Mouse (Mus musculus) kidney, embryonic 14.5 days (tissue): ENCODE results near the gene Vtcn1. TPM values are rescaled to one million over a fixed set of nuclear protein-coding genes. Genes with fewer than 3 reads are reported as not detected.

Experiments
- ATAC-seq: fragments of 200-750 bp; cut with Nextera tagmentation; 2 replicates; pipeline ENCODE4 v1.8.0; 2017; ENCODE audit warnings: moderate number of reproducible peaks, mild to moderate bottlenecking, moderate TSS enrichment, moderate library complexity; ENCODE audit not compliant: low FRiP score, low TSS enrichment
- H3K27ac ChIP-seq: fragments of 300-500 bp; sonication (generic); 2 replicates; pipeline ENCODE4 v1.5.1; 2014; ENCODE audit warnings: low read depth, mild to moderate bottlenecking, low read length, moderate library complexity, mixed read lengths
- H3K27me3 ChIP-seq: fragments of 300-500 bp; sonication (generic); 2 replicates; pipeline ENCODE4 v1.6.1; 2014; ENCODE audit warnings: mild to moderate bottlenecking, low read length; ENCODE audit not compliant: control insufficient read depth, insufficient read depth
- H3K36me3 ChIP-seq: fragments of 300-500 bp; sonication (generic); 2 replicates; pipeline ENCODE4 v1.6.1; 2014; ENCODE audit warnings: low read length, mixed read lengths; ENCODE audit not compliant: control insufficient read depth, insufficient read depth
- H3K4me1 ChIP-seq: fragments of 300-500 bp; sonication (generic); 2 replicates; pipeline ENCODE4 v1.6.1; 2014; ENCODE audit warnings: low read length, mixed read lengths; ENCODE audit not compliant: control insufficient read depth, insufficient read depth
- H3K4me2 ChIP-seq: fragments of 300-500 bp; sonication (generic); replicated peaks from 2 replicates; pipeline ENCODE4 v1.6.1; 2014; ENCODE audit warnings: low read depth, mild to moderate bottlenecking, low read length
- H3K4me3 ChIP-seq: fragments of 300-500 bp; sonication (generic); 2 replicates; pipeline ENCODE4 v1.5.1; 2014; ENCODE audit warnings: mild to moderate bottlenecking, low read length
- H3K9ac ChIP-seq: fragments of 300-500 bp; sonication (generic); 2 replicates; pipeline ENCODE4 v1.6.1; 2014; ENCODE audit warnings: low read depth, mild to moderate bottlenecking, low read length, moderate library complexity
- H3K9me3 ChIP-seq: fragments of 300-500 bp; sonication (generic); 2 replicates; pipeline ENCODE4 v1.6.1; 2016; ENCODE audit warnings: low read length; ENCODE audit not compliant: control insufficient read depth
- WGBS: fragments of 180-500 bp; shearing (Covaris S2); extraction: QIAGEN DNeasy Blood & Tissue Kit; methylation state at CpG from one replicate; pipeline ENCODE4 v1.1.7; 2014; 5-methylcytosine and 5-hydroxymethylcytosine counted together
- polyA plus RNA-seq: library from polyadenylated mRNA; unstranded; fragments of >200 nt; fragmentation: Nextera tagmentation; extraction: Ambion mirVana; gene quantifications from 2 replicates; pipeline ENCODE4 v1.2.1, GENCODE M21; 2014

The Vtcn1 gene
- polyA plus RNA-seq, 1 experiment from 2014 or later = 0.34 TPM

- Histone ChIP-seq H3K27me3 (no peaks in the 10 kb centered on the region), H3K9me3 (no peaks in the 10 kb centered on the region), H3K27ac (0 out of 2 replicates have a peak within 1 kb of the TSS, but pooled peaks have one; percentile 69), H3K4me1 (peaks cover 16% of the 10 kb centered on the region), H3K4me3 (peak within 1 kb of the TSS; percentile 57), H3K4me2 (peak within 1 kb of the TSS; percentile 72), H3K36me3 (0 out of 2 replicates have a peak, but pooled peaks cover 4% of the 10 kb centered on the region), H3K9ac (peak within 1 kb of the TSS; percentile 75)
- WGBS = under 1% methylated on average over 39 of the region's 39 CpGs
- peak; percentile 99 for ATAC-seq
These were observed 96.7 kb downstream of the Vtcn1 start, which contains the start of gene Trim45 for GRCm38 (mm10) chr3:100921825-100922505. Trim45 (plus strand) TSS chr3:100922202.

GRCm38 (mm10) chr3:100922506-100923375 lies 97.5 kb downstream of the Vtcn1 start:
- H3K9me3 ChIP-seq = no peaks in the 10 kb centered on the region
- peak overlapping the region; percentile 75 for H3K9ac ChIP-seq
- H3K4me2 ChIP-seq = peak overlapping the region; percentile 72
- 34% methylated on average over 28 of the region's 28 CpGs for WGBS
- peaks cover 16% of the 10 kb centered on the region for H3K4me1 ChIP-seq
- peak; percentile 68 for ATAC-seq
- H3K27me3 ChIP-seq = no peaks in the 10 kb centered on the region
- H3K4me3 ChIP-seq = peak overlapping the region; percentile 57
- 0 out of 2 replicates have a peak overlapping the region, but pooled peaks have one; percentile 3 for H3K27ac ChIP-seq
- 0 out of 2 replicates have a peak, but pooled peaks cover 4% of the 10 kb centered on the region for H3K36me3 ChIP-seq

DNA sequence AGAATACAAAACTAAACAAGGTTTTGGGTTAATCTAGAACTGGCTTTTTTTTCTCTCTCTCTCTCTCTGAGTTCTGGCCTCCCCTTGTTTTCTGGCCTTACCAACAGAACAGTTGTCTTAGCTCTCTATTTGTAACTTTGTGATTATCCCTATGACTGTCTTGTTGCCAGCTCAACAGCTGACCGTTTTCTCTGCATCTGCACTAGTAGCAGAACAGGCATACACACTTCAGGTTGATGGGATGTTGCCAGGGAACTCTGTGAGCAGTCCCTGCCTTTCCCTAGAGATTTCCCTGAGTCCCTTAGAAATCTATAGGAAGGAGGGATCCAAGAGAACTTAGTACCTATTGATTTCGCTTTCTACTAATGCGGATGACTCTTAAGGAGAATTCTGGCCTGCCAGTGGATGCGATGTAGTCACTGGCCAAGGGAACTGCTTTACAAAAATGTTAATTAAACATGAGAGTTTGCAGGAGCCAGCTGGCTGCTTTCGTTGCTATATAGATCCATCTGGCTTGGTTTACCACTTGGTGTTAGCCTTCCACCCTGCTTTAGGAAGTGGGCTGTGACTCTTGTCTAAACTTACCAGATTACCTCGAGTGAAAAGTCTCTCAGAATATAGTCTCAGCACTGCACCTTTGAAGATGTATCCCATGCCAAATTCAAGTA lies 98.9 kb downstream of the Vtcn1 start:
- Histone ChIP-seq H3K4me1 (peaks cover 16% of the 10 kb centered on the region), H3K27me3 (no peaks in the 10 kb centered on the region), H3K4me2 (no peak overlapping the region), H3K9me3 (no peaks in the 10 kb centered on the region), H3K27ac (no peak overlapping the region), H3K9ac (no peak overlapping the region), H3K4me3 (no peak overlapping the region), H3K36me3 (0 out of 2 replicates have a peak, but pooled peaks cover 16% of the 10 kb centered on the region)
- no peak for ATAC-seq
- 70% methylated on average over 6 of the region's 6 CpGs for WGBS

- H3K4me2 ChIP-seq = no peak overlapping the region
- ATAC-seq = no peak
- peaks cover 26% of the 10 kb centered on the region for H3K36me3 ChIP-seq
- H3K4me1 ChIP-seq = peaks cover 16% of the 10 kb centered on the region
- H3K9me3 ChIP-seq = no peaks in the 10 kb centered on the region
- no peak overlapping the region for H3K27ac ChIP-seq
- H3K4me3 ChIP-seq = no peak overlapping the region
- no peaks in the 10 kb centered on the region for H3K27me3 ChIP-seq
- WGBS = 73% methylated on average over 16 of the region's 16 CpGs
- H3K9ac ChIP-seq = no peak overlapping the region
These were observed 99.9 kb downstream of the Vtcn1 start for GRCm38 (mm10) chr3:100925176-100925575.

DNA sequence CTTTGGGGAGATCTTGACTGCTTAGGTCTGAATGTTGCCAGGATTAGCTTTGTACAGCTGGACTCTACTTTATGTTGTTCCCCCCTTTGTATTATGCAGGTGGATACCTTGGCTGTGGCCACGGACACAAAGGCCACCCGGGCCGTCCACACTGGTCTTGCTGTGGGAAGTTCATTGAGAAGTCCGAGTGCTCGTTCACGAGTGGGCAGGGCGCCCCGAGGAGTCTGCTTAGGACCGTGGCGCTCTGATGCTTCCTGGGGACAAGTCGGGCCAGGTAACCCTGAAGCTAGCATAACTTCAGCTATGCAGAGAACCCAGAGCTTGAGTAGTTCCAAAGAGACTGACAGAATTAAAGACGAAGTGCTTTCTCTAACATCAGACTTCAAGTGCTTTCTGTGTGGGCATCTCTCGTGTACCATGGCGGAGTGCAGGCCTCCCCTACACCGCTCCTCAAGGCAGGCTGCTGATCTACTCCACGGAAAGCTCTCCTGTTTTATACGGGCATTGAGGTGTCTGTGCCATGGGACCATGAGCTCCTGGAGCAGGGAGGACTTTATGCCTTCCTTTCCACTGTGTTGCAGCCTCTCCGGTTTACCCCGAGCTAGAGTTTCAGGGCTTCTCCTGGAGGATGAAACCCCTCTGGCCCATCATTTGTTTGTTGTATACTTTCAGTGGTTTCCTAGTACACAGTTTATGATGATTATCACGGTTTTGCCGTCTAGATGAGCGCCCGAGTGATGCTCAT lies 106.2 kb downstream of the Vtcn1 start:
- H3K9ac ChIP-seq = no peak overlapping the region
- no peaks in the 10 kb centered on the region for H3K9me3 ChIP-seq
- H3K4me1 ChIP-seq = no peaks in the 10 kb centered on the region
- no peak overlapping the region for H3K4me3 ChIP-seq
- no peak overlapping the region for H3K4me2 ChIP-seq
- peaks cover 53% of the 10 kb centered on the region for H3K36me3 ChIP-seq
- 93% methylated on average over 23 of the region's 23 CpGs for WGBS
- no peaks in the 10 kb centered on the region for H3K27me3 ChIP-seq
- no peak overlapping the region for H3K27ac ChIP-seq
- no peak for ATAC-seq

- peaks cover 55% of the 10 kb centered on the region for H3K36me3 ChIP-seq
- WGBS = 78% methylated on average over 11 of the region's 11 CpGs
- 0 out of 2 replicates have a peak, but pooled peaks have one; percentile 41 for ATAC-seq
These were observed 107.1 kb downstream of the Vtcn1 start for GRCm38 (mm10) chr3:100932077-100932944.

DNA sequence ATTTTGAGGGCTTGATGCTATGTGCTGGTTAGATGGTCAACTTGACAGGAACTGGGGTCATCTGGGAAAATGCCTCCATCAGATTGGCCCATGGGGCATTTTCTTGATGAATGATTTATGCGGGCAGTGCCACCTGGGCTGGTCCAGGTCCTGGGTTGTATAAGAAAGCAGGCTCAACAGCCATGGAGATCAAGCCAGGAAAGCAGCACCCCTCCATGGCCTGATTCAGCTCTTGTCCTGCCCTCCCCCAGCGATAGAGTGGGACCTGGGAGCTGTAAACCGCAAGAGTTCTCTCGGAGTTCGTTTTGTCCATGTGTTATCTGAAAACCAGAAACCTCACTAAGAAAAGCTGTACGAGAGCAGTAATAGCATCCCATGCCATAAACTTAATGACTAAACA lies 110.3 kb downstream of the Vtcn1 start:
- Histone ChIP-seq H3K36me3 (peaks cover 55% of the 10 kb centered on the region), H3K27me3 (no peaks in the 10 kb centered on the region), H3K4me3 (no peak overlapping the region), H3K4me2 (no peak overlapping the region), H3K4me1 (no peaks in the 10 kb centered on the region), H3K9ac (no peak overlapping the region), H3K27ac (no peak overlapping the region), H3K9me3 (no peaks in the 10 kb centered on the region)
- ATAC-seq = no peak
- WGBS = 63% methylated on average over 6 of the region's 6 CpGs

More at GRCm38 (mm10) chr3:100932077-100932944, 107.1 kb downstream of the Vtcn1 start:
- Histone ChIP-seq H3K4me1 (no peaks in the 10 kb centered on the region), H3K27me3 (no peaks in the 10 kb centered on the region), H3K4me3 (no peak overlapping the region), H3K9ac (no peak overlapping the region), H3K4me2 (no peak overlapping the region), H3K9me3 (no peaks in the 10 kb centered on the region), H3K27ac (no peak overlapping the region)
